Mouse (Mus musculus) right cerebral cortex, postnatal 14 days (tissue): ENCODE measurements around the gene Plk5.

Experiments used
- DNase-seq: peaks from one replicate; pipeline ENCODE4 v3.0.0; 2022

Plk5 gene

GRCm38 (mm10) chr10:80357994-80358639 lies 1.9 kb downstream of the Plk5 start:
- no peak for DNase-seq

GRCm38 (mm10) chr10:80363734-80364133 lies 7.5 kb downstream of the Plk5 start:
- DNase-seq = no peak

DNA sequence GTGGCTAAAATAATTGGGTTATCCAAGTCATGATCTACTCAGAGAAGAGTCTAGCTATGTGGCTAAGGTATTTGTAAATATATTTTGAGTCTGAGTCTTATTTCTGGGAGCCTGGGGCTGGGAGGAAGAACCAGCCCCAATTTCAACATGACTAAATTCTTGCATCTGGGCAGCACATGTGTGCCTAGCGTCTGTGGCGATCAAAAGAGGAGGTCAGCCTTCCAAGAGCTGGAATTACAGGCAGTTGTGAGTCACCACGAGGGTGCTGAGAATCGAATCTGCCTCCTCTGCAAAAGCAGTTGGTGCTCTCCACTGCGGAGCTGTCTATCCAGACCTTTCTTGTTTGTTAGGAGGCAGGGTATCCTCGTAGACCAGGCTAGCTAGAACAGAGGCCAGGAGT lies 9.5 kb downstream of the Plk5 start:
- DNase-seq = no peak

- DNase-seq = no peak
Observed at GRCm38 (mm10) chr10:80367954-80368353, 11.7 kb downstream of the Plk5 start.

GRCm38 (mm10) chr10:80368392-80368791 lies 12.1 kb downstream of the Plk5 start:
- no peak for DNase-seq

DNA sequence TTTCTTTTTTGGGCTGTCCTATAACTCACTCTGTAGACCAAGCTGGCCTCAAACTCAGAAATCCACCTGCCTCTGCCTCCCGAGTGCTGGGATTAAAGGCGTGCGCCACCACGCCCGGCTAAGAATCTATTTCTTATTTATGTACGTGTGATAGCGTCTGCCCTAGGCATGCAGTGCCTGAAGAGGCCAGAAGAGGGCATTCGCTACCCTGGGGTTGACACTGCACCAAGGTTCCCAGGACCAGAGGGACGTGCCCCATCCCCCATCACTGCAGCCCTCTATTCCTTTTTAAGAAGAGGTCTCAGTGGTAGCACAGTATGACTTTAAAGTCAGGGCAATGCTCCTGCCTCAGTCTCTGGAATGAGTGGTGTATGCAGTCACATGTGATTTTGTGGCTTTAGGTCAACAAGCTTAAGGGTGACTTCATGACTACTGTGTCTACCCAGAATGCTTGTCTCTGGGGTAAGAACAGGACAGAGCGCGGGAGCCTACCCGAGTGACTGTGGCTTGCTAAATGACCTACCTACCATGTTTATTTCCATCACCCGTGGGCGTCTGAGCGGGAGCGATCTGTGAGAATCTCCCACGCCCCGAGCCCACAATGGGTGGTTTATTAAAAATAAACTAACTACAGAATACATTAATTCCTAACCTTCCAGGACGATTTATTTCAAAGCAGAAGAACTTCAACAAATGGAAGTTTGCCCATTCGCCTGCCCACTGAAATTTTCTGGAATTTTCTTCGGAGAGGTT lies 13.9 kb downstream of the Plk5 start:
- no peak for DNase-seq

- DNase-seq = peak; percentile 64
Observed at GRCm38 (mm10) chr10:80371411-80371966, 15.2 kb downstream of the Plk5 start.

GRCm38 (mm10) chr10:80371983-80372382 lies 15.7 kb downstream of the Plk5 start:
- DNase-seq = no peak

DNA sequence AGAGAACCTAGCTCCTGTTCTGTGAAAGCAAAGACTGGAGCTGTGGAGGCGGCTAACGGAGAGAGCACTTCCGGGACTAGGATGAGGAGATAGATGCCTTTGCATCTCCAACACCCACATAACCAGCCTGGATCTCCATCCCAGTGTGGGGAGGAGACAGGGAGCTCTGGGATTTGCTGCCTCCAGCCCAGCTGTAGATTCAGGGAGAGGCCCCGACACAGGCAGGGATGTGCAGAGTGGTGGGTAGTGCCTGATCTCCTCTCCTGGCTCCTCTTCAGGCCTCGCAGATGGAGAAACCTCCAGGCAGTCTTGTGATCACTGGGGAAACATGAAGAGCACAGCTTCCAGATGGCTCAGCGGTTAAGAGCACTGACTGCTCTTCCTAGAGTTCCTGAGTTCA lies 16.4 kb downstream of the Plk5 start:
- DNase-seq = no peak

DNA sequence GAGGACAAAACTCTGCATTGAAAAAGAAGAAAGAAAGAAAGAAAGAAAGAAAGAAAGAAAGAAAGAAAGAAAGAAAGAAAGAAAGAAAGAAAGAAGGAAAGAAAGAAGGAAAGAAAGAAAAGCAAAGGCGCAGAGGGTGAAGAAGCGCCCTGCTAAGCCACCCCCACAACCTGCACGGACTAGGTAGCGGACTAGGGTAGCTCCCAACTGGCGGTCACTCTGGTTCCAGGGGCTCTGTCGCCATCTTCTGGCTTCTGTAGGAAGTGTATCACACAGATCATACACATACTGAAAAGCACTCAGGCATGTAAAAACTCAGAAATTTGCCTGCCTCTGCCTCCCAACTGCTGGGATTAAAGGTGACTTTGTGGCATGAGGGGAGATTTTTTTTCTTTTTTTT lies 17.8 kb downstream of the Plk5 start:
- peak; percentile 75 for DNase-seq

GRCm38 (mm10) chr10:80376160-80376559 lies 19.9 kb downstream of the Plk5 start:
- peak; percentile 98 for DNase-seq

DNA sequence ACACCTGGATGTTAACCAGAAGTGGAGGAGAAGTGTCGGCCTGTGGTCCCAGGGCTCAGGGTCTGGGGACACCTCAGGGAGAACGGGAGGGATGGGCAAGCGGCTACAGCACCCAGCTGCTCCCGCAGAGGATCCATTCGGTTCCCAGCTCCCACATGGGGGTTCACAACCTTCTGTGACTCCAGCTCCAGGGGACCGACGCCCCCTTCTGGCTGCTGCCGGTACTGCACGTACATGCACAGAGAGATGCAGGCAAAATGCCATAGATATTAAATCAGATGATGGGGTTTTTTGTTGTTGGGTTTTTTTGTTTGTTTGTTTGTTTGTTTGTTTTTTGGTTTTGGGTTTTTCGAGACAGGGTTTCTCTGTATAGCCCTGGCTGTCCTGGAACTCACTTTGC lies 21.5 kb downstream of the Plk5 start:
- no peak for DNase-seq

DNA sequence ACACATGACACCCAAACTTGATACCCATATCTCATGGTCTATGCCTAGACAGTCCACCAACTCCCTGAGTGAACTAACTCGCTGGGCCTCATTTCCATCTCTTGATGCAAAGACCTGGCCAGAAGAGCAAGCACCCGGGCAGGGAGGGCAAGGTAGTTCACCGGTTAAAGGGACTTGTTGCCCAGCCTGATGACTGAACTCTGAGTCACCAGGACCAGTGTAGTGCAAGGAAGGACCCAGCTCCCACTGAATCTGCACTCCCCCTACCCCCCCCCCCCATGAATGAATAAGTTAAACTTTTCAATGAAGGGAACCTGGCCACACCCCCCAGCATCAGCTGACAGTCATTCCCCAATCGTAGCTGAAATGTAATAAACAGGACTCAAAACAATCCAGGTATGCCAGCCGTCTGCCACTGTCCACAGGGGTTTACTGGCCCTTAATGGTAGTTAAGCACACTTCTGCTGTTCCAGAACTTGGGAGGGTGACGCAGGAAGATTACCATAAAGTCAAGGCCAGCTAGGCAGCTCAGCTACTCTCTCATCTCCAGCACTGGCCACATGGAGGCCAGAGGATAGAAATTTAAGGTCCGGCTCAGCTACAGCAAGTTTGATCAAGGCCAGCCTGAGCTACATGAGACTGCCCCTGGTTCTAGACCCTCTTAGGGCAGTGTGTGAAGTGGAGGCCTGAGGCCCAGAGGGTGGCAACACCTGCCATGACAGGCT lies 26.5 kb downstream of the Plk5 start:
- DNase-seq = no peak

DNA sequence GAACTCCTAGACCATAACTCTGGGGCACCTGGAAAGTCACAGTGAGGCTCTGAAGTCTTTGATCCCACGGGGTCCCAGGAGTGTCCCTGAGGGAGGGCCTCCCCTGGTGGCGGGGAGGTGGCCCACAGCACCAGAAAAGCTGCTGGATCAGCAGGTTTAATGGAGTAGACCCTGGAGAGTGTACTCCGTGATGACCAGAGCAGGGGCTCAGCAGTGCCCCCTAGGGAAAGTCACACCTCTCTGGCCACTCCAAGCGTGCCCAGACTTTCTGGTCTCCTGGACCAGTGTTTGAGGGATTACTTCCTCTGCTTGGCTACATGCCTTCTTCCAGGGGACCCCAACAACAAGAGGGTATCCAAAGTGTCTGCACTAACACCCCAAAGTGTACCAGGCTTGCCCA lies 27.2 kb downstream of the Plk5 start:
- DNase-seq = no peak

GRCm38 (mm10) chr10:80384115-80384639 lies 27.9 kb downstream of the Plk5 start:
- no peak for DNase-seq

DNA sequence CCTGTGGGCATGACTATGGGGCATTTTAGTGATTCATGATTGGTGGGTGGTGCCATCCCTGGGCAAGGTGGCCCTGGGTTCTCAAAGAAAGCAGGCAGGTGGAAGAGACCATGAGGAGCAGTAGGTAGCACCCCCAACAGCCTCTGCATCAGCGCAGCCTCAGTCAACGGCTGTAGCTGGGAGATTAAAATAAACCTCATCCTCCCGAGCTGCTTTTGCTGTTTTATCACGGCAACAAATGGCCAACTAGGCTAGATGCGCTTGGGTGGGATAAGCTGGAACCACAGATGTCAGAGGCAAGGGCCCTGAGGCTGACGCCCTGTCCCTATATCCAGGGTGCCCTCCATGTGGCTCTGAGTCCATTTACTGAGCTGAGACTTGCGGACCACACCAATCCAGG lies 28.4 kb downstream of the Plk5 start:
- DNase-seq = no peak

DNA sequence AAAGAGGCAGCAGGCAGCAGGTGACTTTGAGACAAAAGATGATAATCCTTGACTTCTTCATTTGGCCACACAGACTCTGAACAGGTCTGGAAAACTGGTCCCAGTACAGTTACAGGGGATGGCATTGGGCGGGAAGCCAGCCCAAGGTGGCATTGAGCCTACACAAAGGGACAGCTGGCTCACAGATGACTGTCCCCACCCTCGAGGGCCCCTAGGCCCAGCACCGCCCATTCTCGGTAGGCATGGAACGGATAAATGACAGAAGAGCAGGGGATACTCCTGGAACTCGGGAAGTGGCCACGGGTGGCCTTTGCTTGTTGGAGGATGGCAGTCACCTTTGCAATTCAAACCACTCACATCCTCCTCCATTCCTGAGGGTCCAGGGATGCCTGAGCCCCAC lies 29.1 kb downstream of the Plk5 start:
- no peak for DNase-seq

DNA sequence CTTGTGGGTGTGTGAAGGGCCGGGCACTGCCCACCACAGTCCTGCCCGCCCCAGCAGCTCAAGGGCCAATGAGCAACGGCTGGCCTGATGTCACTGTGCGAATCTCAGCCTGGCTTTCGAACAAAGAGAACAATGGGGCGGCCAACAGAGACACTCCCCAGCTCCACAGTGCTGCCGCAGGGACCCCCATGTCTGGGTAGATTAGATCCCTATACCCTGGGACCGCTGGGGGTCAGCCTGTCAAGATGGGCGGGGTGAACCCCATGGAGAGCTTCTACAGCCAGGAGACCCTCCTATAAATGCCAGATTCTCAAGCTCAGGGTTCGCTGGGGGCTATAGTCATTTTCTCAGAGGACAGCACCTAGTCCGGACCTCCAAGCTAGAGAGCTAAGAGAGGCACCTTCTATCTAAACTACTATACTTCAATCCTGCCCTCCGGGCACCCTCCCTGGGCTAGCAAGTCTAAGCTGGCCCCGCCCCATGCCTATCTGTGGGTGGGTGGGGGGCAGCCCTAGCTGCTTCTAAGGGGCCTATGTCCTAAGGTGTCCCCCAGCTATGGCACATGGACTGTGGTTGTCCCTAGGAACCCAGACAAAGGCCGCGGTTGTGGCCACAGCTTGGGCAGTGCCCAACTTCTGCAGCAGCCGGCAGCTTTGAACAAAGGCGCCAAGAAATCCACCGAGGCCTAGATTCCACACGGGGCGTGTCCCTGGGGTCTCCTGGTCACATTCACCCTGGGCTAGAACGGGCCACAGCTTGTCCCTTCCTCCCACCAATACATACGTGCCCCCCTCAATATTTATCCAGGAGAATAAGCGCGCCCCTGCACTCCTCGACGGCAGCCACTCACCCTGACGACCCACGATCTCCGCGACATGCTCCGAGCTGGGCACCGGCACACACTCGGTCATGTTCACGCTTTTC lies 29.8 kb downstream of the Plk5 start:
- DNase-seq = no peak

GRCm38 (mm10) chr10:80386735-80387471 lies 30.6 kb downstream of the Plk5 start:
- DNase-seq = no peak

DNA sequence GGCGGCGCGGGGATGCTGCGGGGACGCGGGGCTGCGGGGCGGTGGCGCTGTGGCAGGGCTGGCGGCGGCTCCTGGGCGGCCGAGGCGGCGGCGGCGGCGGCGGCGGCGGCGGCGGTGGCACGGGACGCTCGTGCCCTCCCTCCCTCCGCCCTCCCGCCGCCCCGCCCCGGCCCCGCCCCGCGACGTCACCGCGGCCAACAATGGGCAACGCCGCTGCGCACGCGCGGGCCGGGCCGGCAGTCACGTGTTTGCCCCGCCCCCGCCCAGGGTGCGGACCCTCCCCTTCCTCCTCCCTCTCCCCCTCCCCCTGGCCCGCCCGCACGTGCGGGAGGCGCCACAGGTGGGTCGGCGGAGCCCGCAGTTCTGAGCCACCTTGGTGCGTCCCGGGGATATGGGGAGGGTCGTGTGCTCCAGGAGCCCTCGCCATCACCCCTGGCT lies 31.3 kb downstream of the Plk5 start, which contains the start of gene Mex3d:
TSS of gene Mex3d (minus strand) at position 138 of the 438 bp plus-strand sequence.
- peak; percentile 93 for DNase-seq

DNA sequence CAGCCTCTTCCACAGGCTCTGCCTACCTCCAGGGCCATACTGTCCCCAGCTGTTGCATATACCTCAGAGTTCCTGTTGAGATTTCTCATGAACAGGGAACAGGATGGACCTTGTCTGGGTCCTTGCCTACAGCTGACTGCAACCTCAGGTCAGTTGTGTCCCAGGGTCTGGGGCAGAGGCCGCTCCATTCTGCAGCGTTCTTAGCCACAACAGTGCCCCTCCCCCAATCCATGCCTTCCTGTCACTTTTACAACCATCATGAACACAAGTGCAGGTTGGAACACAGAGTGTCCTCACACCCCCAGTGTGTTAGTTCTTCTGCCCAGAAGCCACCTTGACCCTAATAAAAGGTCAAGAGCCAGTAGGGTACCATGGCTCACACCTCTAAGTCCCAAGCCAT lies 32.5 kb downstream of the Plk5 start:
- no peak for DNase-seq
